Mouse (Mus musculus): ENCODE measurements around the gene Nop16. TPM values are rescaled to one million over a fixed set of nuclear protein-coding genes. Genes with fewer than 3 reads are reported as not detected.

Gene Nop16
- total RNA-seq, 2 experiments from 2014 or later = 23.5 to 24.6 TPM

GRCm38 (mm10) chr13:54598622-54599143 lies 8.8 kb upstream of the Nop16 start:
- no peak for DNase-seq (ENCODE audit: low spot score in 2 of 2)

GRCm38 (mm10) chr13:54596870-54597269 lies 7.0 kb upstream of the Nop16 start:
- DNase-seq (ENCODE audit: low spot score in 2 of 2) = no peak

GRCm38 (mm10) chr13:54596107-54596690 lies 6.3 kb upstream of the Nop16 start:
- no peak for DNase-seq (ENCODE audit: low spot score in 2 of 2)

- no peak for DNase-seq (ENCODE audit: low spot score in 2 of 2)
Observed at GRCm38 (mm10) chr13:54593617-54594016, 3.7 kb upstream of the Nop16 start.

- DNase-seq (ENCODE audit: low spot score in 2 of 2) = no peak
Observed at GRCm38 (mm10) chr13:54591776-54592356, 2.0 kb upstream of the Nop16 start.

GRCm38 (mm10) chr13:54589414-54589995 lies 385 bp downstream of the Nop16 start:
- no peak for DNase-seq (ENCODE audit: low spot score in 2 of 2)

- no peak for DNase-seq (ENCODE audit: low spot score in 2 of 2)
Observed at GRCm38 (mm10) chr13:54585831-54586230, 4.1 kb downstream of the Nop16 start.

- DNase-seq (ENCODE audit: low spot score in 2 of 2) = no peak
Observed at GRCm38 (mm10) chr13:54582860-54583259, 7.0 kb downstream of the Nop16 start.

- no peak for DNase-seq (ENCODE audit: low spot score in 2 of 2)
Observed at GRCm38 (mm10) chr13:54582126-54582525, 7.8 kb downstream of the Nop16 start.

- no peak for DNase-seq (ENCODE audit: low spot score in 2 of 2)
Observed at GRCm38 (mm10) chr13:54581385-54581784, 8.5 kb downstream of the Nop16 start.

GRCm38 (mm10) chr13:54577652-54578507 lies 12.0 kb downstream of the Nop16 start:
- no peak for DNase-seq (ENCODE audit: low spot score in 2 of 2)

- DNase-seq (ENCODE audit: low spot score in 2 of 2) = no peak
Observed at GRCm38 (mm10) chr13:54575489-54575888, 14.4 kb downstream of the Nop16 start.

- DNase-seq (ENCODE audit: low spot score in 2 of 2) = peak; percentile 74 to 75
Observed at GRCm38 (mm10) chr13:54574854-54575481, 14.9 kb downstream of the Nop16 start, which contains the start of gene Arl10. Gene Arl10 (plus strand): TSS chr13:54575015.

GRCm38 (mm10) chr13:54572621-54573020 lies 17.3 kb downstream of the Nop16 start:
- DNase-seq (ENCODE audit: low spot score in 2 of 2) = no peak

- no peak for DNase-seq (ENCODE audit: low spot score in 2 of 2)
Observed at GRCm38 (mm10) chr13:54571637-54572036, 18.3 kb downstream of the Nop16 start.

GRCm38 (mm10) chr13:54570736-54571135 lies 19.2 kb downstream of the Nop16 start:
- no peak for DNase-seq (ENCODE audit: low spot score in 2 of 2)

GRCm38 (mm10) chr13:54569282-54569681 lies 20.6 kb downstream of the Nop16 start:
- DNase-seq (ENCODE audit: low spot score in 2 of 2) = no peak

- DNase-seq (ENCODE audit: low spot score in 2 of 2) = no peak
Observed at GRCm38 (mm10) chr13:54568380-54568779, 21.5 kb downstream of the Nop16 start.

- peak in 1 of 2 experiments; percentile 54 for DNase-seq (ENCODE audit: low spot score in 2 of 2)
Observed at GRCm38 (mm10) chr13:54565594-54566345, 24.1 kb downstream of the Nop16 start.

GRCm38 (mm10) chr13:54565201-54565581 lies 24.7 kb downstream of the Nop16 start, which contains the start of gene 4833439L19Rik:
Gene 4833439L19Rik (minus strand): TSS chr13:54565435.
- DNase-seq (ENCODE audit: low spot score in 2 of 2) = peak; percentile 95
